ENCODE assay signal across 8 mouse cellular contexts in genomic region chr1:131797202-131797909, GRCm38 (mm10). TPM values are rescaled to one million over a fixed set of nuclear protein-coding genes. Genes with fewer than 3 reads are reported as not detected.
A peak's percentile ranks its signal among the peaks of the same experiment; 100 is the strongest.
DNase-seq lines count a peak whose midpoint lies in the region; ATAC-seq and TF ChIP-seq lines count a peak whose summit lies in the region.

Gene Pm20d1 (plus strand): TSS chr1:131797381.

- TF ChIP-seq CTCF in intestine, postnatal 0 days (IDR thresholded peaks at IDR 0.05; ENCODE audit: low read depth), result no peak

- H3K27ac ChIP-seq in intestine, postnatal 0 days (ENCODE audit: low read depth, low read length), result 0 out of 2 replicates have a peak within 1 kb of the TSS, but pooled peaks have one; percentile 9
- H3K27ac ChIP-seq in liver, embryonic 12.5 days, result no peak within 1 kb of the TSS
- no peak within 1 kb of the TSS for H3K27ac ChIP-seq in midbrain, embryonic 16.5 days (ENCODE audit: low read length)

- DNase-seq in cerebellum, adult 8-10 months, result peak; percentile 4
- no peak for DNase-seq in cerebellum, adult 9-10 months
- peak; percentile 30 for DNase-seq in embryo, embryonic 11.5 days (ENCODE audit: low read depth, low spot score)
- peak; percentile 25 for DNase-seq in heart, adult 8-10 months (ENCODE audit: low spot score)
- peak; percentile 78 for DNase-seq in urinary bladder, postnatal 14 days (ENCODE audit: low spot score)

- no peaks in the 10 kb centered on the region for H3K27me3 ChIP-seq in intestine, postnatal 0 days (replicated peaks; ENCODE audit: control insufficient read depth, insufficient read depth, low read length)
- peaks cover 36% of the 10 kb centered on the region for H3K27me3 ChIP-seq in liver, embryonic 12.5 days (replicated peaks)
- no peaks in the 10 kb centered on the region; the same call in 1 of the 2 replicates for H3K27me3 ChIP-seq in midbrain, embryonic 16.5 days (ENCODE audit: control insufficient read depth, insufficient read depth, low read depth, low read length)

- peak; percentile 94 for ATAC-seq in intestine, postnatal 0 days
- ATAC-seq in liver, embryonic 12.5 days, result peak; percentile 77
- no peak for ATAC-seq in midbrain, embryonic 16.5 days

- H3K36me3 ChIP-seq in intestine, postnatal 0 days (ENCODE audit: control insufficient read depth, insufficient read depth), result no peaks in the 10 kb centered on the region
- no peaks in the 10 kb centered on the region for H3K36me3 ChIP-seq in liver, embryonic 12.5 days
- no peaks in the 10 kb centered on the region for H3K36me3 ChIP-seq in midbrain, embryonic 16.5 days (ENCODE audit: control insufficient read depth, insufficient read depth, low read length)

- no peaks in the 10 kb centered on the region for H3K9me3 ChIP-seq in intestine, postnatal 0 days (ENCODE audit: control insufficient read depth)
- no peaks in the 10 kb centered on the region for H3K9me3 ChIP-seq in liver, embryonic 12.5 days (replicated peaks)
- H3K9me3 ChIP-seq in midbrain, embryonic 16.5 days (replicated peaks; ENCODE audit: control insufficient read depth, low read length, poor library complexity, severe bottlenecking), result no peaks in the 10 kb centered on the region

- 10% methylated on average over 26 of the region's 26 CpGs for WGBS in intestine, postnatal 0 days
- 8% methylated on average over 26 of the region's 26 CpGs for WGBS in liver, embryonic 12.5 days (ENCODE audit: insufficient replicate concordance)
- WGBS in midbrain, embryonic 16.5 days, result 9% methylated on average over 26 of the region's 26 CpGs

- H3K4me3 ChIP-seq in intestine, postnatal 0 days (ENCODE audit: low read depth, low read length), result peak within 1 kb of the TSS; percentile 30
- peak within 1 kb of the TSS; percentile 34 for H3K4me3 ChIP-seq in liver, embryonic 12.5 days
- H3K4me3 ChIP-seq in midbrain, embryonic 16.5 days (ENCODE audit: low read depth, low read length), result peak within 1 kb of the TSS; percentile 29

- no peaks in the 10 kb centered on the region for H3K4me1 ChIP-seq in intestine, postnatal 0 days (replicated peaks; ENCODE audit: control insufficient read depth, insufficient read depth, low read length)
- H3K4me1 ChIP-seq in liver, embryonic 12.5 days, result no peaks in the 10 kb centered on the region
- H3K4me1 ChIP-seq in midbrain, embryonic 16.5 days (ENCODE audit: control insufficient read depth, insufficient read depth, low read length), result 0 out of 2 replicates have a peak, but pooled peaks cover 3% of the 10 kb centered on the region

- H3K9ac ChIP-seq in intestine, postnatal 0 days (ENCODE audit: low read depth, low read length), result no peak within 1 kb of the TSS
- peak within 1 kb of the TSS; percentile 7; the same call in 1 of the 2 replicates for H3K9ac ChIP-seq in liver, embryonic 12.5 days
- H3K9ac ChIP-seq in midbrain, embryonic 16.5 days (ENCODE audit: low read depth, low read length), result no peak within 1 kb of the TSS

- H3K4me2 ChIP-seq in intestine, postnatal 0 days (replicated peaks; ENCODE audit: low read depth), result peak within 1 kb of the TSS; percentile 61
- H3K4me2 ChIP-seq in liver, embryonic 12.5 days, result peak within 1 kb of the TSS; percentile 47
- peak within 1 kb of the TSS; percentile 56 for H3K4me2 ChIP-seq in midbrain, embryonic 16.5 days (ENCODE audit: low read length)

RNA-seq across cellular contexts. Expression of gene Pm20d1, which starts in this region (rescaled TPM):
- 10 to 100 TPM in 1 of 4 experiments, 1 to 10 TPM in 3; 7.1 to 10.1 (median 8.0) TPM for total RNA-seq in heart, adult 8-10 months (2022)
- polyA plus RNA-seq in intestine, postnatal 0 days (2015; fragmentation: Nextera tagmentation; extraction: Ambion mirVana), result 17.3 and 19.8 TPM in 2 replicates
- polyA plus RNA-seq in liver, embryonic 12.5 days (2016; fragmentation: Nextera tagmentation; extraction: Ambion mirVana), result 2.6 and 2.8 TPM in 2 replicates
- polyA plus RNA-seq in midbrain, embryonic 16.5 days (2015; fragmentation: Nextera tagmentation; extraction: Ambion mirVana), result 0.15 and 0.46 TPM in 2 replicates
